Mouse (Mus musculus) G1E (cell line): ENCODE results near the gene Ikzf2. TPM values are rescaled to one million over a fixed set of nuclear protein-coding genes. Genes with fewer than 3 reads are reported as not detected.

ENCODE experiments used
- ATAC-seq: 2 replicates; pipeline ENCODE4 v1.8.0; 2016; ENCODE audit warnings: mild to moderate bottlenecking; ENCODE audit not compliant: insufficient number of reproducible peaks, poor library complexity, low FRiP score, severe bottlenecking; ENCODE audit errors: extremely low read depth
- DNase-seq: peaks from one replicate; pipeline ENCODE4 v3.0.0; 2012; ENCODE audit warnings: low spot score
- H3K27me3 ChIP-seq: 2 replicates; pipeline ENCODE4 v1.6.1; 2012; ENCODE audit warnings: mild to moderate bottlenecking, low read length, inconsistent platforms; ENCODE audit not compliant: insufficient read depth
- H3K36me3 ChIP-seq: replicated peaks from 2 replicates; pipeline ENCODE3; 2012; ENCODE audit warnings: mild to moderate bottlenecking, inconsistent platforms
- H3K4me1 ChIP-seq: 2 replicates; pipeline ENCODE4 v1.6.1; 2012; ENCODE audit warnings: low read depth, low read length, inconsistent platforms, mixed read lengths; ENCODE audit not compliant: insufficient read depth
- H3K4me3 ChIP-seq: 2 replicates; pipeline ENCODE4 v1.5.1; 2012; ENCODE audit warnings: low read depth, mild to moderate bottlenecking, inconsistent platforms, low read length, moderate library complexity, mixed read lengths
- H3K9me3 ChIP-seq: replicated peaks from 2 replicates; pipeline ENCODE4 v1.6.1; 2012; ENCODE audit warnings: inconsistent platforms
- CTCF ChIP-seq: IDR thresholded peaks from 2 replicates; pipeline ENCODE4 v1.5.1; 2012; ENCODE audit warnings: low read depth, low read length, inconsistent platforms, mixed read lengths
- GATA1 ChIP-seq: IDR thresholded peaks from 2 replicates; pipeline ENCODE4 v1.6.1; 2012; ENCODE audit warnings: borderline replicate concordance, low read length, inconsistent platforms, mixed read lengths
- GATA2 ChIP-seq: IDR thresholded peaks from 2 replicates; pipeline ENCODE4 v1.6.1; 2012; ENCODE audit warnings: low read depth, low read length, inconsistent platforms, borderline replicate concordance
- POLR2AphosphoS5 ChIP-seq: IDR thresholded peaks from 2 replicates; pipeline ENCODE4 v1.6.1; 2012; ENCODE audit warnings: low read depth, low read length, inconsistent platforms; ENCODE audit not compliant: insufficient replicate concordance
- TAL1 ChIP-seq: conservative IDR thresholded peaks from 2 replicates; pipeline ENCODE4 v1.6.1; 2012; ENCODE audit warnings: low read depth, low read length, inconsistent platforms, mixed read lengths
- polyA plus RNA-seq: library from polyadenylated mRNA; stranded (reverse); fragments of >175 nt; gene quantifications from 2 replicates; pipeline ENCODE4 v1.2.3, GENCODE M21; 2012
- total RNA-seq, 2 experiments: library from RNA; stranded (forward) in 1 of 2; stranded (reverse) in 1 of 2; fragments of 200-1000 nt in 1 of 2; fragments of >200 nt in 1 of 2; fragmentation: Nextera tagmentation in 1 of 2; gene quantifications; 2 replicates each; pipeline ENCODE4 v1.2.3; 2014 to 2017

Ikzf2 gene
- total and polyA plus RNA-seq, 3 experiments, result 2.4 to 84.3 (median 11.4) TPM

- Histone ChIP-seq H3K9me3 (no peaks in the 10 kb centered on the region), H3K4me3 (no peak overlapping the region), H3K27me3 (no peaks in the 10 kb centered on the region), H3K36me3 (peaks cover 9% of the 10 kb centered on the region), H3K4me1 (peaks cover 32% of the 10 kb centered on the region)
- DNase-seq (no peak), ATAC-seq (no peak)
- TF ChIP-seq GATA2 (no peak), GATA1 (no peak), POLR2AphosphoS5 (no peak), TAL1 (no peak), CTCF (no peak)
Measured at GRCm38 (mm10) chr1:69680501-69680900, 6.5 kb downstream of the Ikzf2 start.

DNA sequence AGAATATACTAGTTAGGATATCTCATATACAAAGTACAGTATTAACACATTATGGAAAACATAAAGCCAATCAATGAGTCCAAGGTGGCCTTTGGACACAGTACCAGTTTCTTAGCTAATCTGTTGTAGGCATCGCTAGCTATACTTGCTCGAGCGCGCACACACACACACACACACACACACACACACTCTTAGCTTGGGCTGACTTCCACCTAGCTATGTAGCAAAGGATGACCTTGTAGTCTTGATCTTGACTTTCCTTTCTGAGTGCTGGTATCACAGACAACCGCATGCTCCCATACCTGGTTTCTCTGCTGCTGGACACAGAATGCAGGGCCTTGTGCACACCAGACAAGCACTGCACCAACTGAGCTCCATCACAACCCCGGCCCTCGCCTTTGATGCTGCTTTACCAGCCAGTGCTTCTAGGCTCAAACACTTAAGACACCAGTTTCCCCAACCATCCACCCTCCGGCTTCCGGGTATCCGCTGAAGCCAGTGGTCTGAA, 17.1 kb downstream of the Ikzf2 start:
- Histone ChIP-seq H3K4me3 (no peak overlapping the region), H3K4me1 (peaks cover 28% of the 10 kb centered on the region), H3K36me3 (peaks cover 7% of the 10 kb centered on the region), H3K27me3 (no peaks in the 10 kb centered on the region), H3K9me3 (no peaks in the 10 kb centered on the region)
- DNase-seq, result no peak
- TF ChIP-seq TAL1, result no peak
- no peak for TF ChIP-seq GATA2
- no peak for TF ChIP-seq POLR2AphosphoS5
- no peak for TF ChIP-seq GATA1
- no peak for TF ChIP-seq CTCF
- no peak for ATAC-seq

- Histone ChIP-seq H3K4me3 (no peak overlapping the region), H3K4me1 (peaks cover 25% of the 10 kb centered on the region), H3K27me3 (no peaks in the 10 kb centered on the region), H3K9me3 (no peaks in the 10 kb centered on the region), H3K36me3 (peaks cover 9% of the 10 kb centered on the region)
- ATAC-seq (no peak), DNase-seq (no peak)
- TF ChIP-seq GATA1 (no peak), CTCF (no peak), TAL1 (no peak), GATA2 (no peak), POLR2AphosphoS5 (no peak)
Measured at GRCm38 (mm10) chr1:69667456-69667855, 19.6 kb downstream of the Ikzf2 start.

DNA sequence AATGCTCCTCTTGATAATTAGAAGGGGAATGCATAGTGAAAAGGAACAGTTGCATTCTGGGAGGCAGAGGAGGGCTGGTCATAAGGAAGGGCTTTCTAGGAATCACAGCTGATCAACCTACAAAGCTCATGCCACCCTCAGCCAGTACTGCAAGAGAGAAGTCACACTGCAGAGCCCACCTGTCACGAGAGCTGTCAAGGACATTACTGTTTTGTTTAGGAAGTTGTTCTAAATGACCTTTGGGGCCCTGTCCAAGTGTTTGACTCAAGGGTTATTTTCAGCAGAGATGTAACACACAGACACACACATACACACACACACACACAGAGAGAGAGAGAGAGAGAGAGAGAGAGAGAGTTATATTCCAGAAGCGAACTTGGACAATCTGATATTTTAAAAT, 27.3 kb downstream of the Ikzf2 start:
- no peaks in the 10 kb centered on the region for H3K36me3 ChIP-seq
- peaks cover 46% of the 10 kb centered on the region for H3K4me1 ChIP-seq
- ATAC-seq (no peak), DNase-seq (no peak)
- H3K9me3 ChIP-seq, result no peaks in the 10 kb centered on the region
- TF ChIP-seq CTCF, result no peak
- no peak for TF ChIP-seq GATA2
- TF ChIP-seq TAL1, result no peak
- TF ChIP-seq GATA1, result no peak
- no peak for TF ChIP-seq POLR2AphosphoS5
- no peak overlapping the region for H3K4me3 ChIP-seq
- H3K27me3 ChIP-seq, result no peaks in the 10 kb centered on the region

- Histone ChIP-seq H3K27me3 (no peaks in the 10 kb centered on the region), H3K9me3 (no peaks in the 10 kb centered on the region), H3K4me3 (no peak overlapping the region), H3K36me3 (no peaks in the 10 kb centered on the region), H3K4me1 (peaks cover 63% of the 10 kb centered on the region)
- TF ChIP-seq CTCF, result no peak
- TF ChIP-seq TAL1, result no peak
- TF ChIP-seq GATA2, result no peak
- no peak for TF ChIP-seq POLR2AphosphoS5
- TF ChIP-seq GATA1, result no peak
- ATAC-seq (no peak), DNase-seq (no peak)
Measured at GRCm38 (mm10) chr1:69658051-69658450, 29.0 kb downstream of the Ikzf2 start.

DNA sequence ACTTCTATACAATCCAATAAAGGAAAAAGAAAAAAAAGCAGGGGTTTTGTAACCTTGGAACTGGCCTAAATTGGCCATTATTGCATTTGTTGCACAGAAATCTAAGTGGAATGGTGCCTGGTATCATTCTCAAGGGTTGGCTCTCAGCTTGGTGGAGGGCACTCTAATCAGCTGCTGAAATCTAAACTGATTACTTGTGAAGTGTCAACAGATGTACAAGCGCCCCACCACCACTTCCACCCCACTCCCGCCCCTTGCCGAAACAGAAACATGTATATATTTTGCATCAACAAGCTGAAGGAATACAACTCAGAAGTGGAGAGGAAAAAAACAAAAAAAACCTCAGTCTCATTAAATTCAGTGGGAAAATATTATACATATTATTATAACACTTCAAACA, 29.6 kb downstream of the Ikzf2 start:
- Histone ChIP-seq H3K4me3 (no peak overlapping the region), H3K4me1 (peaks cover 63% of the 10 kb centered on the region), H3K27me3 (no peaks in the 10 kb centered on the region), H3K9me3 (no peaks in the 10 kb centered on the region), H3K36me3 (no peaks in the 10 kb centered on the region)
- TF ChIP-seq GATA2, result no peak
- TF ChIP-seq GATA1, result no peak
- TF ChIP-seq POLR2AphosphoS5, result no peak
- TF ChIP-seq CTCF, result no peak
- TF ChIP-seq TAL1, result no peak
- DNase-seq (no peak), ATAC-seq (no peak)
